Mouse (Mus musculus) heart, postnatal 0 days (tissue): ENCODE measurements around the gene Sh3d21.

ENCODE experiments used
- CTCF ChIP-seq: IDR thresholded peaks from 2 replicates; pipeline ENCODE4 v1.5.1; 2016; ENCODE audit warnings: antibody characterized with exemption, control low read depth, low read depth
- EP300 ChIP-seq: IDR thresholded peaks from 2 replicates; pipeline ENCODE4 v1.6.1; 2016; ENCODE audit warnings: antibody characterized with exemption, low read depth

- TF ChIP-seq CTCF (no peak), EP300 (no peak)
These were observed 5.7 kb downstream of the Sh3d21 start for GRCm38 (mm10) chr4:126157562-126157961.
